Mouse (Mus musculus): ENCODE results near the gene D11Wsu47e.

Gene D11Wsu47e

DNA sequence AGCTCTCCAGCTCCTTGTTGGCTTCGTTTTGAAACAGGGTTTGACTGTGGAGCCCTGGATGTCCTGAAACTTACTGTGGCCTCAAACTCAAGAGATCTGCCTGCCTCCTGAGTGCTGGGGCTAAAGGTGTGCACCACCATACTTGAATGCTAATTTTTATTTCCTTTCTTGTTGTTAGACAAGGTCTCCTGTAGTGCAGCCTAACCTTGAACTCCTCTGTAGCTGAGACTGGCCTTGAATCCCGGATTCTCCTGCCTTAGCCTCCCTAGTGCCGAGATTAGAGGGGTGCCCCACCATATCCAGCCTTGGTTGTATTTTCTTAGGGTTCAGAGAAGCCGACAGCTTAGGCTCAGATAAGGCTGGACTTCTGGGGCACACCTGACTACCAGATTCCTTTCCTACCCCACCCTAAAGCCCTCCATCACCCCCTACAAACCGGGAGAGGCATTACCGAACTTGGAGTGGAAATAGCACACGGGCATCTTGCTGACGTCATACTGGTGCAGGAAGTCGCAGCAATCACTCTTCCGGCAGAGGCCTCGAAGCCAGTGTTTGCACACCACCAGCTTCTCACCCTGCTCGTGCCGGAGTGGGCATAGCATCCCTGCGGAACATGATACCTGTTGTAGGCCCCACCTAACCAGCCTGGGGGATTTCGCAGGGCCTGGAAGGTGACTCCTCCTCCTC, 21.9 kb downstream of the D11Wsu47e start:
- no peak for DNase-seq (ENCODE audit: low read depth)

DNA sequence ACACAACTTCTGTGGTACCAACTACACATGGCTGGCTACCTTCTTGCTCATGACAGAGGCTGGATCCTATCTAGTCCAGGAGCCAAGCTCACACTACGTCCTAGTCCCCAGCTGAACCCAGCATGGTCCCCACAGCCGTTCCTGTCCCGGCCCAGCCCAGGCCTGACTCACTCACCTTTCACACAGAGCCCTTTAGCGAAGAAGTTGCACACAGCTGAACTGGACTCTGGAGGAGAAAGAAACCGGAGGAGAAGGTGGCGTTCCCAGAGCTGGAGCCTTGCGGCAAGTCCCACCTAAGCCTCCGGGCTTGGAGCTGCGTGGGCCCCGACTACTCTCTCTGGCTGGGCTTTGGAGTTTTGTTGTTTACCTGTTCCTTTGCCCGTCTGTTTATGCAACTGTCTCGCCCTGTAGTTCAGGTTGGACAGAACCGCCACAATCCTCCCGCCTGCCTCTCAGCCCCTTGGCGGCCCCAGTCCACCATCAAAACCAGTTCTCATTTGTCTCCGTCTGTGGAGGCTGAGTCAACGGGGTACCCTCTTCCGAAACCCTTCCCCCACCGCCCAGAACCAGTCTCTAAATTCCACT, 24.5 kb downstream of the D11Wsu47e start:
- no peak for DNase-seq (ENCODE audit: low read depth)

DNA sequence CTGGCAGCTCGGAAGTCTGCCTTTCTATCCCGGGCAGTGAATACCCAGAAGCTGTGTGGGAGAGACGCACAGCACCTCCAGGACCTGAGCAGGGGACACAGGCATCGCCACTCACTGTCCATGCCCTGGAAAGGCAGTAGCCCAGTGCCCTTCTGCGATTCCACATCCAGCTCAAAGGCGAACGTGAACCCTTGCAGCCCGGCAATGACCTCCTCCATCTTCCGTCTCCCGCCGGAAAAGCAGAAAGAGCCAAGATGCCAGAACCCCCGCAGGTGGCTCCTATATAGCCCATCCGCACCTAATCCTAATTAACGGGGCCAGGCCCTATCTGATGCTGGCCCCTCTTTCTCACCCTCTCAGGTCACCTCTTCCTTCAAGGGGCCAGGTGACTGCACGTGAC, 25.1 kb downstream of the D11Wsu47e start:
- DNase-seq (ENCODE audit: low read depth): no peak

DNA sequence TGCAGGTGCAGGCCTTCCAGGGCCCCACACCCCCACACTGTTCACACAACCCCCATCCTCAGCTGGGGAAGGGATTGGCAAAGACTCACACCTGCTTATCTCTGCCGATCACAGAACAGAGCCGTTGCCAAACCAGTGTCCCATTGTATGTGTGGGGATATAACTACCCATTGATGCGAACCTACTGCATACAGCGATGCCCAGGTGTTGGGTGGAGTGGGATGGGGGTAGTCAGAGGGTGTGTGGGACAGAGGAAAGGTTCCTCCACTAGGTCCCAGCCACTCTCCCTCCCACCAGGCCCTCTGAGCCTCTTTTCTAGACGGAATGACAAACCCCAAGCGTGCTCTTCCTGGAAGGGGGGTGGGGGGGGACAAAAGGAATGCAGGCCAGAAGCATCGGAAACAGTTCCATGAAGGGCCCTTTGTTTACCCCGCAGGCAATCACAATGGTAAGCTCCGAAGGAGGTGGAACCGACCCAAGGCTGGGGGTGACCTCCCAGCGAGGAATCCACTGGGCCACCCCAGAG, 25.6 kb downstream of the D11Wsu47e start, which contains the start of gene Cpsf4l:
Gene Cpsf4l (minus strand): TSS at position 287 of the 526 bp plus-strand sequence.
- DNase-seq (ENCODE audit: low read depth): no peak

DNA sequence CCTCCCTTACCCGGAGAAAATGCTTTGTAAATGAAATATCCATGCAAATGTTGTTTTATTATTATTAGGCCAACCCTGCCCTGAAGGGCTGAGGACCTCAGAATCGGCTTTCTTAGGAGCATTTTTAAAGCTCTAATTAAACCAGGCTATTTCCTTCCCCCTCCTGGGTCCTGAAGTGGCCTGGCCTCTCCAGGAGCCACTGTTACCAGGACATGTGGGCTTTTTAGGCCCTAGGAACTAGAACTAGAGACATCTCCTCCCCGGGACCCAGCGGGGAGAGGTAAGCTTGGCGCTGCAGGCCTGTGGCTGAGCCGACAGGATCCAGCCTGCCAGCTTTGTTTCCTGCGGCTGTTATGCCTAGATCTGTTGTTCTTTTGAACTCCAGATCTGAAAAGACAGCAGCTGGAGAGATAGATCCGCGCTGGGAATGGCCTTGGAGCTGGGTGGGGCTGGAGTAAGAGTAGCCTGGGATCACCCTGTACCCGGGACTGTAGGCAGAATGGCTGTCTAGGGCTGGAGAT, 26.1 kb downstream of the D11Wsu47e start:
- DNase-seq (ENCODE audit: low read depth): no peak

DNA sequence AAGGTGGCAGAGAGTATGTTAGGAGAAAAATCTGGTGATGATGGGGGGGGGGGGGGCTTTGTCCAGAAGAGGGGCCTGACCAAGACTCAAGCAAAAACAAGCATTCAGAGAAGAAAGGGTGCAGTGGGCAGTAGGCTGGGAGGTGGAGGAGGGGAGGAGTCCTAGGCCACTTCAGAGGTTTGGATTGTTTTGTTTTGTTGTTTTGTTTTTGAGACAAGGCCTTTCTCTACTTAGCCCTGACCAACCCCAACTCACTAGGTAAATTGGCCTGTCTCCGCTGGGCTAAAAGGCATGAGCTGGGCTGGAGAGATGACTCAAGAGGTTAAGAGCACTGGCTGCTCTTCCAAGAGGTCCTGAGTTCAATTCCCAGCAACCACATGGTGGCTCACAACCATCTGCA, 26.8 kb downstream of the D11Wsu47e start:
- DNase-seq (ENCODE audit: low read depth): no peak

DNA sequence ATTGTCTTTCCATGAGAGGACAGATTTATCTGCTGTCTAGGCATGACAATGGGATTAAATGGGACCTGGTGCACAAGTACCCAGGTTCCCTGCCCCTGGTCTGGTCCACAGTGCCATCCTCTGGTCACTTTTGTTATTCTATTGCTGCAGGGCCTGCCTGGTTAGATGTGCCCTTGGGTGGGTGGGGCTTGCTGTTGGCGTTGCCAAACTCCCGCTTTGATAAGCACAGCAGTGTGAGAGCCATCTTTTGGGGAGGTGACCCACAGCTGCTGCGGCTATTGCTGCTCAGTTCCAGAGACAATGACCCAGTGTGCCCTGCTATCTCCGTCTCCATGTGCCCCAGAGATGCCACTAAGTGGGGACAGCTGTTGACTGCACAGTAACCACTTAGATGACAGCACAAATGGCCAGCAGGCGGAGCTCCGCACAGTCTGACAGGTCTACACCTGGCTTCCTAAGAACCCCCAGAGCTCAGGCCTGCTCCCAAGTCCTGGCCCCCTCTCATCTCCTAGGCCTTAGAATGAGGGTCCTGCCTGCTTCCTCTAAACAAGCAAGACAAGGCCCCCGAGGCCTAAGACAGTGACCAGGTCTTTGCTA, 31.0 kb downstream of the D11Wsu47e start:
- no peak for DNase-seq (ENCODE audit: low read depth)

DNA sequence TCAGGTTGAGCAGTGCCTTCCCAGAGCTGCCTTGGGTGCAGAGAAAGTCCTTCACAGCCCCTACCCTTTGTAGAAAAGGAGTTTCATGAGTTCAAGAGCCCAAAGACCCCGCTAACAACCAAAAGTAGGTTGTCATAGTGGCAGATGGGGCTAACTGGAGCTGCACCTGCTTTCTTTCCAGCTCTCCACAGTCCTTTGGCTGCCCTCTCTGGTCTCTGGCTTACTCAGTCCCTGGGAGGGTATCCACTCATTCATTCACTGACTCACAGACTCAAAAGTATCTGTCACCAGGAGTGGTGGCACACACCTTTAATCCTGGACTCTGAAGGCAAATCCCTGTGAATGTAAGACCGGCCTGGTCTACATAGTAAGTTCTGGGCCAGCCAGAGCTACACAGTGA, 31.9 kb downstream of the D11Wsu47e start:
- no peak for DNase-seq (ENCODE audit: low read depth)

DNA sequence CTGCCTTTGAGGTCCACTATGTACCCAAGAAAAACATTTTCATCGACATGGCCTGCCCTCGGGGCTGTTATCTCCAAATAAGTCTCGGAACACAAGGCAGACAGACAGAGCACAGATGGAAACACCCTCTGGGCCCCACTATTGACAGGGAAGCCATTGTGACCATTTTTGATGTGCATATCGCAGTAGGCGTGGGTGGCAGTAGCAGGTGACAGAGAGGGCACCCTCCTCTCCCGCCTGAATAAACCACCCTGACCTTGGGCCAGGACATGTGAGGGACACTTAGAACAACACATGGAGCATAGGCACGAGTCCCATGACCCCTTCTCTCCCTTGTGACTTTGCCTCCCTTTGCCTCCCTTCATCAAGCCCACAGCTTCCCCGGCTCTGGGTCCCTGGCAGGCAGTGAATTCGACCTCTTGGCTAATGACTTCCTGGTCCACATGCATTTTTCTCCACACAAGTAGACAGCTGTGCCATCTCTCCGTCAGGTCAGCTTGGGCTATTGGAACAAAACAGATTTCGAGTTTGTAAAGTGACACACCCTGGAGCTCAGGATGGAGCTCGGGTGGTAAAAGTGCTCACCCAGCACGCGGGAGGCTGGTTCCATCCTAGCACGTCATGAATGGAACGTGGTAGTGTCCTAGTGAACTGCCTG, 33.7 kb downstream of the D11Wsu47e start:
- no peak for DNase-seq (ENCODE audit: low read depth)

DNA sequence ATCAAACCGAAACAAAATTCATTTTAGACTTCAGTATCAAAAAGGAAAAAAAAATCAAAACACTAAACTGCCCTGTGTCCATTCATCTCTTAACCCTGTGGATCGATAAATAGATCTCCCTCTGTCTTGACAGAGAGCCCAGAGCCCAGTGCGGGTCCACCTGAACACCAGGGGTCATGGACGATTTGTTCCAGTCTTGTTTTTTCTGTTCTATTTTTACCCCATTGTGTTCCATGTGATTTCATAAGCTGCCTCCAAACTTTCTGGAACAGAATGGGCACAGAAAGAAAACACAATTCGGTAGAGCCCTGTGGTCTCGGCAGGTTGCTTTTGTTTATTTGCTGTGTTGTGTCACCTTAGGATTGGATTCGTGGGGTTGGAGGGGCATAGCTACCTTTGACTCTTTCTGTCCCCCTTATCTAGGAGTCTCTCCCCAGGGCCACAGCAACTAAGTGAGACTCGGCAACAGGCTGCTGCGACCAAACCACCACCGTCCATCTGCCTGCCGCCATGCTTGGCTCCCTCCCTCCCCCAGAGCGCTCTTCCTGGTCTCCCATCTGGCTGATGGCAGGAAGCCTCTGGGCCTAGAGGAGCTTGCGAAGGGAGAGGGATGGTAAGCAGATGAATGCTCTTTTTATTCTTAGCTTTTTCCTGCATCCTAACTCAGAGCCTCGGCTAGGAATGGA, 38.3 kb downstream of the D11Wsu47e start:
- no peak for DNase-seq (ENCODE audit: low read depth)

DNA sequence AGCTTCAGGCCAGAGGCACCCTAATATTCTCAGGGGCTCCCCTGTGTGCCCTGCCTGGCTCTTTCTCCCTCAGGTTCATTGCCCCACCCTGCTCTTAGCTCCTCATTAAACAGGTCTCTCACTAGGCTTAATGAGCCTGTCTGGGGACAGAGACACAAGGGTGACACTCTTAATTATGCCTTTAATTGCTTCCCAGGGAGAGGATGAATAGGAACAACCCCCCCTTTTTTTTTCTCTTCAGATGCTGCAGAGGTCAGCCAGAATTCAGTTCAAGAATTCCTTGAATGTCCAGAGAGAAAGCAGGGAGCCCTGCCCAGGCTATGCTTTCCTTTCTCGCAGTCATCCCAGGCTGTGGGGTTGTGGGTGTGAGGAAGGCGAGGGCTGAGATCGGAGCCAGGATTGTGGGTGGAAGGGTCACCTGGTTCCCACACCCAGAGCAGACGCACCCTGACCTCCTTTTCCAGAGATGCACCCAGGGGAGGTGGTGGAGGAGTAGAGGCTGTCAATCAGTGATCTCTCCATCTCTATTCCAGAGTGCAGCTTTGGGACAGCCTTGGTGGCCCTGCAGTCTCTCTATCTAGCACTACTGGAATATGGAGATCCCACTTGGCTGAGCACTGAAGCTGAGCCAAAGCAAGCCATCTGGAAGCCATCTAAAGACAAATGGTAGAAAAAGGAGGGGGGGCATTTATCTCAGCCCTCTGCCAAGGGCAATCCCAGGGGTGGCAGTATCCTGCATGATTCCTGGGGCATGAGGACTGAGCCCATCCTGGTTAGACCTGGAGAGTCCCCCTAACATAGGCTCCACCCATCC, 41.2 kb downstream of the D11Wsu47e start:
- no peak for DNase-seq (ENCODE audit: low read depth)

DNA sequence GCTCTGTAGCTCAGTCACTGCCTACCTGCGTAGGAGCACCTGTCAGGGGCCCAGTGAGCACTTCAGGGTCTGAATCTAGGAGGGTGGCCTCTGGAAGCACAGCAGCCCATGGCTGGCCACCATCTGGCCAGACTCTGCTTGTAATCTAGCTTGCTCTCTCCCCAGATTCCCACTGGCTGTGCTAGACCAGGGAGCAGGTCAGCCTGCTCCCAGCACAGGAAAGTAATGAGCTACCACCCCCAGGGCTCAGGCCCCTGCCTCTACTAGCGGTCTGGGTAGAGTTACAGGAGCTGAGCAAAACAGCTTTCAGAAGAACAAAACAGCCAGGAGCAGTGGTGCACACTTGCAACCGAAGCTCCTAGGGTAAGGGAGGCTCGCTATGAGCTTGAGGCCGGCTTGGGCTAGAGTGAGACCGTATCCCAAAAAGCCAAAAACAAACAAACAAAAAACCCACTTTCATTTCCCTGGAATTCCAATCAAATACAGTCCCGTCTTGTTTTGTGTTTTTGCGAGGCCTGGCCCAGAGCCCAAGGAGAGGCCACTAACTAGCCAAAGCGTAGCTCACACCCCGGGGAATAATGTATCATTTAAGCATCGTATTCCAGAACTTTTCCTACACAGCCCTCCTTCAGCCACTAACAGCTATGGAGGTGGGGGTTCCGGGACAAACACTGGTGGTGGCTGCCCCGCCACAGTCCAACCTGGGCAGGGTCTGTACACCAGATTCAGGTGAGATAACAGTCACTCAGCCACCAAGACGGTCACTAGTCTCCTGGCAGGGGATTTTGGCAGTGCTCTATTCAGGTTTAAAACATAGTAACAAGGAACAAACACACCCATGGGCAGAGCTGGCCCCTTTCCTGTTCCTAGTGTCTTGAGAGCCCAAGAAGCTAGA, 43.0 kb downstream of the D11Wsu47e start:
- no peak for DNase-seq (ENCODE audit: low read depth)

DNA sequence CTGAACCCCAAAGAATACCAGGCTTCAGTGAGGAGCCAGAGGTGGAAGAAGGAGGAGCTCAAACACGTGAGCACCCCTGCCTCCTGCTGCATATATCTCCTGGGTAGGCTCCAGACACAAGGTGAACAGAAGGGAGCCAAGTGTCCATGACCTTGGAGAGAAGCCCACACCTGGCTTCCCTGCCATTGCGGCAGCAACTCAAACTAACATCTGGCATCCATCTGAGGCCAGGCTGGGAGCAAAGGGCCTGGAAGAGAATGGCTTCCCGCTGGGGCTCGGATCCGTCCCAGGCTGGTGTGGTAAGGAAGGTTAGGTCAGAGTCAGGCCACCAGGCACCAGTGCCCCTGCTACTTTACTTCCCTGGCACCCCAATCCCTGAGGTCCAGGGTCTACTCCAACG, 43.8 kb downstream of the D11Wsu47e start:
- DNase-seq (ENCODE audit: low read depth): no peak

DNA sequence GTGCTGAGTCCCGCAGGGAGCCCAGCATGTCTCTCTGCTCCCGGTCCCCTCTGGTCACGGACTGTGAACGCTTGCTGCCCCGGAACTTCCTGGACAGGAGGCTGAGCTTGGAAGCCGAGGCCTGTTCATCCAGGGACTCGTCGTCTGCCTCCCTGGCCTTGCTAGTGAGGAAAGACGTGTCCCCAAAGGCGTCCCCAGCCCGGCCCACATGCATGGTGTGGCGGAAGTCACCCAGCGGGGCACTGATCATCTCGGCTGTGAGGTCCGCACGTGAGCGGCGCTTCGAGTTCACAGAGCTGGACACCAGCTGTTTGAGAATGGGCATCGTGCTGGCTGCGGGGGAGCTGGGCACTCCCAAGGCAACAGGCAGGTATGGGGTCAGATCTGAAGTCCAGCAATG, 45.0 kb downstream of the D11Wsu47e start:
- DNase-seq (ENCODE audit: low read depth): no peak

DNA sequence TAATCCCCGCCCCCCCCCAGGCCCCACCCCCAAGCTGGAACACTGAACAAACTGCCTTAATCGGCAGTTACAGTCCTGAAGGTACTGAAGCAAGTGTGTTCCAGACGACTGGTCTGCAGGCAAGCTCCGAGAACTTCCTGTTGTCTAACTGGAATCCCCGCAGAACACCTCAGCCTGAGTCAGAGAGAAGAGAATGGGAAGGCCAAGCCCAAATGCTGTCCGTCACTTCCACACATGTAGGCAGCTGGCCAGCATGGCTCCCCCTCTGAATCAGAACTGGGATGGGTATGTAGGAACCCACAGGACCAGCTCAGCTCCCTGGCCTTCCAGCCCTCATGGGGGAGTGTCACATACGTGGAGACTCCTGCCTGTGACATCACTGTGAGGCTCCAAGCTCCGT, 45.7 kb downstream of the D11Wsu47e start:
- no peak for DNase-seq (ENCODE audit: low read depth)

DNA sequence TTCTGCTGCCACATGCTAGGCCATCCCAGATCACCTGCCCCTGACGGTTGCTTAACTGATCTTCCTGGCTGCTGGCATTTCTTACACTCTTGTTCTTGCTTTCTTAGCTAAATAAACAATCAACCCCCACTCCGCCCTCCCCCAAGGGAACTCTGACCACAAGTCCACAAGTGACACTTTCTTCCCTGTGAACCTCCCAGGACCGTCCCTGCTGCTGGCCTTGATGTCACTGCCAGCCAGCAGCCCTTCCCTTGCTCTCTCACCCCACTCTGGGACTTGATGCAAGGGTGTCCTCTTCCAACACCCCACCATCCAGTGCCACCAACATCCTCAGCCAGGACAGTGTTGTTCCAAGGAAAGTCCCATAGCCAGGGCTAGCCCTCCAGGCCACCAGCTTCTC, 46.7 kb downstream of the D11Wsu47e start:
- no peak for DNase-seq (ENCODE audit: low read depth)

DNA sequence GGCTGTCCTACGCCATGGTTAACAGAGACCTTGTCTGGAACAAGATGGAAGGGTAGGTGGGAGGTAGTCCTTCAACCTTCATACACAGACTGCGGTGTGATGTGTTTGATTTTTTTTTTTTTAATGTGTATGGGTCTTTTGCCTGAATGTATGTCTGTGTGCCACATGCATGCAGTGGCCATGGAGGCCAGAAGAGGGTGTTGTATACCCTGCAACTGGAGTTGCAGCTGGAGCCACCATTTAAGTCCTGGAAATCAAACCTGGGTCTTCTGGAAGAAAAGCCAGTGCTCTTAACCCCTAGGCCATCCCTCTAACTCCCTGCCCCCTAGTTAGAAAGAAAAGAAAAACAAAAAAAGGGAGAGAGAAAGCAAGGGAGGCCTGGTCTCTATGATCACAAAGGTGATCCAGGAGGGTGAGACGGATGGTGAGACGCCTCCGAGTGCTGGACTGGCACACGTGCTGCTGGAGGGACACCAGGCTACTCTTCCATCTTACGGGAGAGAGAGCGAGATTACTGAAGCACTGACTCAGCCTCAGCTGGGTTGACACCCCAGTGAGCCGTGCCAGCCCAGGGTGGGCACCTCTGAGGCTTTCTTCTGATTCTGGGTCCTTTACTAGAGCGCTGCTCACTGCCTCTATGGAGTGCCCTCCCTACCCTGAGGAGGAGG, 47.9 kb downstream of the D11Wsu47e start:
- DNase-seq (ENCODE audit: low read depth): no peak

DNA sequence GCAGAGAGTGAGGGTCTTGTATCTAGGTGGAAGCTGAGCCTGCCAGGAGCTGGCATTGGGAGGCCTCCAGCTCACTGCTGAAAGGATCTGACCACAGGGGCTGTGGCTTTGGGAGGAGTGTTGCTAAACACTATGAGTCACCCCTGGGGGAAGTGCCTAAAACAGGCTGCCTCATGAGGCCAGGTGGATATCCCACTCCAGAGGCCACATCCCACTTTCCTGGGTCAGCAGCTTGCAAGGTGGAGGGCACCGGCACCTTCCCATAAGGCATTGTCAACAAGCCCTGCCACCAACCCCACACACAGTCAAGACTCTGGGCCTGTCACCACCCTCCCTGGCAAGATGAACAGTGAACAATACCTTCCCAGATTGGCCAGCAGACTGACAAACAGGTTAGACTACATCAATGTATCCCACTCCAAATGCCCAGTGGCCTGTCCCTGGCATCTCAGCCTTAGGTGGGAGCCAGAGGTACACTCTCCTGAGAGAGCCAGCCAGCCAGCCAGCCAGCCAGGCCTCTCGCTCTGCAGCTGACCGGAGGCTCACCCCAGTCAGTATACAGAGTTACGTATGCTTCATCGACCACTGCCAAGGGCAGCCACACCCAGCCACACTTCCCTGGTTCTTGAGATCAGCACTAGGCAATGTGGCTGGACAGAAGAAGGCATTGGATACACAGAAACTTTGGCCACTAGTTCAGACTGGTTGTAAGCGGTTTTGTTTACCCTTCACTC, 49.6 kb downstream of the D11Wsu47e start:
- DNase-seq (ENCODE audit: low read depth): no peak

DNA sequence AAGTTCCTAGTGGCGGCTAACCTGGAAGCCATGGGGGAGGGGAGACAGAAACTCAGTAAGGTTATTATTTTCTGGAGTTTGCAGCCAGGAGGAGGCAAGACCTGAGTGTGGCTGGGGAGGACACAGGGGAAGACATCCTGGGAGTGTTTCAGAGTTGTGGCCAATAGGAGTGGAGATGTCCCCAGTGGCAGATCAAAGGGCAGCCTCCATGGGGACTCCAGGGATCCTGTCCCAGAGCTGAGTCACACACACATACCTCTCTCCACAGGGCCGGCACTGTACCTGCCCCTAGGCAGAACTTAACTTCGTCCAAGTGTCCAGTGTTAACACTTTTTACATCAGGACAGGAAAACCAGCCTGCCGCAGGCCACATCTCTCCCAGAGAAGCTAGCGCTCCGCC, 50.9 kb downstream of the D11Wsu47e start:
- DNase-seq (ENCODE audit: low read depth): no peak

Data from c-Kit-positive CD71-negative TER-119-negative erythroid progenitor cells, embryonic 14.5 days (primary cell).